Mouse (Mus musculus) ZHBTc4 (cell line): ENCODE results near the gene Gpkow.
"Not testable (repeated sequence)": the region's sequence is repeated elsewhere in the genome, so short reads cannot be mapped to it uniquely, and the experiment has no call there.

Experiments
- DNase-seq: peaks from one replicate; pipeline ENCODE4 v3.0.0-alpha.2; 2011; ENCODE audit warnings: low read depth, low spot score

Gpkow gene

GRCm38 (mm10) chrX:7744940-7745339 is 48.0 kb downstream of the Gpkow start:
- DNase-seq = no peak

GRCm38 (mm10) chrX:7745429-7745828 is 48.5 kb downstream of the Gpkow start:
- DNase-seq = no peak

- DNase-seq = peak; percentile 92
Observed at GRCm38 (mm10) chrX:7750432-7751116, 53.6 kb downstream of the Gpkow start, which contains the start of gene Ccdc120. Gene Ccdc120, minus strand, starts transcription at chrX:7750905.

- not testable (repeated sequence) for DNase-seq
Observed at GRCm38 (mm10) chrX:7753627-7754026, 56.7 kb downstream of the Gpkow start.
